ENCODE assay signal across 21 mouse cellular contexts in genomic region chr16:8725807-8726206, GRCm38 (mm10). TPM values are rescaled to one million over a fixed set of nuclear protein-coding genes. Genes with fewer than 3 reads are reported as not detected.
"Had no signal": no experiment of that assay in that cellular context is flagged by ENCODE, and none has a peak within 500 bp of the region (broad histone marks: within the 10 kb centered on the region; RNA-seq: fewer than 3 reads in every experiment).

No protein-coding gene starts in this region.

- DNase-seq: kidney, adult 2 months; kidney, postnatal 14 days; lung, postnatal 14 days; right cerebral cortex, adult 18-20 months; right cerebral cortex, postnatal 25 days had no signal

- H3K36me3 ChIP-seq: kidney, embryonic 15.5 days; lung, embryonic 15.5 days; midbrain, embryonic 12.5 days had no signal

- H3K27me3 ChIP-seq: kidney, embryonic 15.5 days; lung, embryonic 15.5 days; midbrain, embryonic 12.5 days had no signal

- H3K4me2 ChIP-seq: kidney, embryonic 15.5 days; lung, embryonic 15.5 days; midbrain, embryonic 12.5 days had no signal

- H3K4me3 ChIP-seq: kidney, embryonic 15.5 days; limb, embryonic 10.5 days; lung, embryonic 15.5 days; midbrain, embryonic 12.5 days had no signal

- H3K9ac ChIP-seq: kidney, embryonic 15.5 days; lung, embryonic 15.5 days; midbrain, embryonic 12.5 days had no signal

- H3K4me1 ChIP-seq: limb, embryonic 10.5 days had no signal

- H3K27ac ChIP-seq: kidney, embryonic 15.5 days; limb, embryonic 10.5 days; lung, embryonic 15.5 days; macrophage; midbrain, embryonic 12.5 days; stomach, postnatal 0 days had no signal

- H3K9me3 ChIP-seq: kidney, embryonic 15.5 days; limb, embryonic 10.5 days; lung, embryonic 15.5 days; midbrain, embryonic 12.5 days had no signal

RNA-seq across cellular contexts. Expression of gene Gm5767, which starts 45.2 kb away (rescaled TPM):
- total RNA-seq: layer of hippocampus, adult 8-10 months; layer of hippocampus, postnatal 14 days; left cerebral cortex, adult 18-20 months; left cerebral cortex, postnatal 10 days; megakaryocyte-erythroid progenitor cell, adult 5-6 weeks; midbrain, postnatal 0 days had no signal
- polyA plus RNA-seq: kidney, embryonic 15.5 days; limb, embryonic 10.5 days; liver, embryonic 16.5 days; lung, embryonic 15.5 days; macrophage; midbrain, embryonic 12.5 days; midbrain, postnatal 0 days; neural tube, embryonic 14.5 days; small intestine, adult 2 months; stomach, postnatal 0 days; urinary bladder, adult 2 months had no signal
